Mouse (Mus musculus) cerebellum, adult 2 months (tissue): ENCODE data around the gene Igfbp5. TPM values are rescaled to one million over a fixed set of nuclear protein-coding genes. Genes with fewer than 3 reads are reported as not detected.
A peak's percentile ranks its signal among the peaks of the same experiment; 100 is the strongest.

Experiments
- DNase-seq, 2 experiments: peaks; one replicate each; pipeline ENCODE4 v3.0.0; 2021
- H3K27ac ChIP-seq: fragments of 200-500 bp; 2 replicates; pipeline ENCODE4 v1.5.1; 2012; ENCODE audit warnings: low read length, control low read depth, inconsistent platforms; ENCODE audit not compliant: insufficient read depth
- H3K27me3 ChIP-seq: fragments of 200-500 bp; 2 replicates; pipeline ENCODE4 v1.6.1; 2012; ENCODE audit warnings: inconsistent platforms, mild to moderate bottlenecking, low read length, moderate library complexity; ENCODE audit not compliant: control insufficient read depth, insufficient read depth
- H3K4me1 ChIP-seq: fragments of 200-500 bp; 2 replicates; pipeline ENCODE4 v1.6.1; 2011; ENCODE audit warnings: low read length; ENCODE audit not compliant: control insufficient read depth, insufficient read depth
- H3K4me3 ChIP-seq: fragments of 200-500 bp; replicated peaks from 2 replicates; pipeline ENCODE3; 2011; ENCODE audit warnings: mild to moderate bottlenecking, low read depth, low read length, control low read depth; ENCODE audit not compliant: insufficient read depth
- CTCF ChIP-seq: fragments of 200-500 bp; IDR thresholded peaks from 2 replicates; pipeline ENCODE4 v1.5.1; 2011; ENCODE audit warnings: low read depth, mild to moderate bottlenecking, control low read depth, low read length, moderate library complexity, borderline replicate concordance; ENCODE audit not compliant: insufficient read depth
- POLR2A ChIP-seq: fragments of 200-500 bp; IDR thresholded peaks from 2 replicates; pipeline ENCODE4 v1.6.1; 2011; ENCODE audit warnings: low read length, control low read depth, borderline replicate concordance; ENCODE audit not compliant: insufficient read depth
- WGBS: fragments of 180-500 bp; shearing (Covaris S2); methylation state at CpG from one replicate; pipeline ENCODE4 v1.1.7; 2018; 5-methylcytosine and 5-hydroxymethylcytosine counted together
- polyA plus RNA-seq: library from polyadenylated mRNA; depleted of rRNA; stranded (reverse); fragments of >200 nt; gene quantifications from 2 replicates; pipeline ENCODE4 v1.2.3, GENCODE M21; 2012

Igfbp5 gene
- polyA plus RNA-seq, 1 experiment: 63.0 TPM

DNA sequence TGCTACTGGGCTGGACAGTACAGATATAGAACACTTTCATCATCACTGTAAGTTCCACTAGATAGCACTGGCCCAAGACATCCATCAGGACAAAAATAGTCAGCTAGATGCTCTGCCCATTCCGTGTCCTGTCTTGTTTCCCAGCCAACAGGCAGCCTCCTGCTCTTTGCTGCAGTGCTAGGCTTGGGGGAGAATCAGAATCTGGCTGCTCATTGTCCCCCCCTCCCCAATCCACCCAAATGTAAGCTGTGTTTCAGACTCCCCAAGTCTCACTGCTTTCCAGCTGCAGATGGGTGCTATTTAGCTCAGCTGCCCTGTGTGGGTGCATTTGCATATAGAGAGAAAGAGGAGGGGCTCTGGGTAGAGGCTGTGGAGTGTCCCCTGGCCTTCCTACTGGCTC lies 7.3 kb downstream of the Igfbp5 start:
- TF ChIP-seq CTCF: no peak
- TF ChIP-seq POLR2A: no peak
- Histone ChIP-seq H3K27me3 (no peaks in the 10 kb centered on the region), H3K4me1 (peaks cover 9% of the 10 kb centered on the region), H3K4me3 (no peak overlapping the region), H3K27ac (no peak overlapping the region)
- 0% methylated on average over 1 of the region's 1 CpGs for WGBS
- DNase-seq: no peak

GRCm38 (mm10) chr1:72866417-72866816 lies 8.3 kb downstream of the Igfbp5 start:
- WGBS: 34% methylated on average over 5 of the region's 5 CpGs
- H3K4me3 ChIP-seq: no peak overlapping the region
- peaks cover 9% of the 10 kb centered on the region for H3K4me1 ChIP-seq
- TF ChIP-seq POLR2A (no peak), CTCF (no peak)
- DNase-seq: no peak
- no peaks in the 10 kb centered on the region for H3K27me3 ChIP-seq
- H3K27ac ChIP-seq: no peak overlapping the region

DNA sequence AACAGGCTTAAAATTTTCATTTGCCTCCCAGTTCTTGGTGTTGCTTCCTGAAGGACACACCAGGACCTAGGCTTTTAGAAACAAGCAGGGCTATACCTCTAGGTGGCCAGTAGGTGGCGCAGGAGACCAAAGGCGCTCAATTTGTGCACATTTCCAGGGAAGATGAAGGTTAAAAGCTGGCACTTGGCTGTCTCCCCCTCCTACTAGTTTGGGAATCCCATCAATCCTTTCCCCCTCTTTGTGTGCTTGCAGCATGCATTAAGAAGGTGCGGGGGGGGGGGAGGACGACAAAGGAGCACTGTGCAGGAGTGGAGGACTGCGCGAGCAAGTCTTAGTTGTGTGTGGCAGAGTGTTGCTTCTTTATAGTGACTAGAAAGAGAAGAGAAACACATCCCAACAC lies 8.8 kb downstream of the Igfbp5 start:
- TF ChIP-seq POLR2A: no peak
- peak; percentile 96 for TF ChIP-seq CTCF
- Histone ChIP-seq H3K27me3 (no peaks in the 10 kb centered on the region), H3K27ac (no peak overlapping the region), H3K4me1 (peaks cover 9% of the 10 kb centered on the region), H3K4me3 (no peak overlapping the region)
- peak; percentile 79 to 85 for DNase-seq
- WGBS: 25% methylated on average over 6 of the region's 6 CpGs

- Histone ChIP-seq H3K27me3 (no peaks in the 10 kb centered on the region), H3K4me3 (no peak overlapping the region), H3K27ac (no peak overlapping the region), H3K4me1 (peaks cover 9% of the 10 kb centered on the region)
- DNase-seq: no peak
- WGBS: 58% methylated on average over 3 of the region's 3 CpGs
- TF ChIP-seq CTCF (no peak), POLR2A (no peak)
Observed at GRCm38 (mm10) chr1:72864272-72864671, 10.4 kb downstream of the Igfbp5 start.

DNA sequence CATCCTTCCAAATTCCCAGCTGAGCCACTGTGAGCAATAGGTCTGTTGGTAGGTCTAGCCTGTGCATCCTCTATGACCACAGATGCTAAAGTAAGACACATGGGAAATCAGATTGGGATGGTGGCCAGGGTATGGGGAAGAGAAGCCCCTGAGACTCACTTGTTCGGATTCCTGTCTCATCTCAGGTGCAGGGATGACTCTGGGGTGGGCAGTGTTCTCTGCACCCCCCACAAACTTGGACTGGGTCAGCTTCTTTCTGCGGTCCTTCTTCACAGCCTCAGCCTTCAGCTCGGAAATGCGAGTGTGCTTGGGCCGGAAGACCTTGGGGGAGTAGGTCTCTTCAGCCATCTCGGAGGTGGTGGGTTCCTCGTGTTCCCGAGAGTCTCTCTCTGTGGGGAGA lies 11.0 kb downstream of the Igfbp5 start:
- WGBS: 88% methylated on average over 8 of the region's 8 CpGs

GRCm38 (mm10) chr1:72862248-72862647 lies 12.4 kb downstream of the Igfbp5 start:
- 82% methylated on average over 21 of the region's 21 CpGs for WGBS
- Histone ChIP-seq H3K4me3 (no peak overlapping the region), H3K27me3 (no peaks in the 10 kb centered on the region), H3K4me1 (peaks cover 6% of the 10 kb centered on the region), H3K27ac (no peak overlapping the region)
- no peak for DNase-seq
- no peak for TF ChIP-seq CTCF
- no peak for TF ChIP-seq POLR2A

More for the DNA sequence above, 11.0 kb downstream of the Igfbp5 start:
- Histone ChIP-seq H3K27ac (no peak overlapping the region), H3K4me3 (no peak overlapping the region), H3K27me3 (no peaks in the 10 kb centered on the region), H3K4me1 (peaks cover 6% of the 10 kb centered on the region)
- TF ChIP-seq POLR2A: no peak
- TF ChIP-seq CTCF: no peak
- DNase-seq: no peak

DNA sequence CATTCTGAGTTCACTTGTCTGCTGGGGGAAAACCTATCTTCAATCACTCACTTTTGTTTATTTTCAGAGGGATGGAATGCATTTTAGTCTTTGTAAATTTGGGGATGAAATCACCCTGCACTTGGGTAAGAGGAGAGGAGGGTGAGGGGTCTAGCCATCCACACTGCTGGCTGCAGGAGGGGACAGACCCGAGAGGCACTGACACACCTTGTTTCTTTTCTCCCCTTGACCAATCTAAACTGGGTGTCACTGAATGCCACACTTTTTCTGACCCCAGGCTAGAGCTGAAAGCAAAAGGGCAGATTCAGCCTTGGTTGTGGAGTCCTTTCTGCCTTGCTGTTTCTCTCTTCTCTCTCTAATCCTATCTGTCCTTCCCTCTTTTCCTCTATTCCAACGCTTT lies 13.0 kb downstream of the Igfbp5 start:
- DNase-seq: no peak
- no peaks in the 10 kb centered on the region for H3K27me3 ChIP-seq
- TF ChIP-seq POLR2A (no peak), CTCF (no peak)
- no peak overlapping the region for H3K4me3 ChIP-seq
- 87% methylated on average over 2 of the region's 2 CpGs for WGBS
- peaks cover 6% of the 10 kb centered on the region for H3K4me1 ChIP-seq
- H3K27ac ChIP-seq: no peak overlapping the region

GRCm38 (mm10) chr1:72860502-72860901 lies 14.2 kb downstream of the Igfbp5 start:
- 51% methylated on average over 2 of the region's 2 CpGs for WGBS
- DNase-seq: no peak
- H3K4me3 ChIP-seq: no peak overlapping the region
- H3K4me1 ChIP-seq: no peaks in the 10 kb centered on the region
- no peak for TF ChIP-seq POLR2A
- no peak for TF ChIP-seq CTCF
- no peaks in the 10 kb centered on the region for H3K27me3 ChIP-seq
- H3K27ac ChIP-seq: no peak overlapping the region
